Mouse (Mus musculus): Measurements from ENCODE around the gene Adgrb3.
A peak's percentile ranks its signal among the peaks of the same experiment; 100 is the strongest.

GRCm38 (mm10) chr1:25826771-25827170, 2.7 kb downstream of the Adgrb3 start:
- no peak for TF ChIP-seq EP300 (IDR thresholded peaks at IDR 0.05; ENCODE audit: low read depth)
- TF ChIP-seq CTCF (IDR thresholded peaks at IDR 0.05; ENCODE audit: low read depth): peak; percentile 24; the same call in 1 of the 2 replicates

All from heart, postnatal 0 days (tissue).